Mouse (Mus musculus): ENCODE data around the gene Dnmt1. TPM values are rescaled to one million over a fixed set of nuclear protein-coding genes. Genes with fewer than 3 reads are reported as not detected.

The Dnmt1 gene
- polyA plus RNA-seq, 1 experiment from 2014 or later: 51.5 TPM

DNA sequence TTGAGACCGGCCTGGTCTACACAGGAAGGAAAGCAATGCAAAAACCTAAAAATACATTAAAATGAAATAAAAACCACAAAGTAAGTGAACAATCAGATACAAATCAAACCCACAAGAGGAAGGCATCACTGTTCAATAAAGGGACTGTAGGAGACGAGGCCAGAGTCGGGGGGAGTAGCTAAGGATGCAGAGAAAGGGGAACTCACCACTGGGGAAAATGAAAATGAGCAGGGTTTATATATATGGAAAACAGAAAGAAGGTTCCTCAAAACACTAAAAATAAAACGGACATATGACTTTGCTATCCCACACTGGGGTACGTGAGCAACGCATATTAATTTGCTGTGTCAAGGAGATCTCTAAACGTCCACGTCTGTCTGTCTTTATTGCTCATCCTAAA is 37.4 kb upstream of the Dnmt1 start:
- ATAC-seq (ENCODE audit: low FRiP score, low TSS enrichment): no peak
- Histone ChIP-seq H3K9ac (replicated peaks; ENCODE audit: low read length) (no peak overlapping the region), H3K36me3 (ENCODE audit: control insufficient read depth, insufficient read depth, low read length) (no peaks in the 10 kb centered on the region), H3K27me3 (ENCODE audit: control insufficient read depth, insufficient read depth, low read length) (no peaks in the 10 kb centered on the region), H3K27ac (replicated peaks; ENCODE audit: low read depth, low read length) (no peak overlapping the region), H3K4me3 (replicated peaks; ENCODE audit: low read depth, low read length) (no peak overlapping the region), H3K9me3 (ENCODE audit: control insufficient read depth, low read length) (no peaks in the 10 kb centered on the region), H3K4me1 (ENCODE audit: control insufficient read depth, insufficient read depth, low read length) (no peaks in the 10 kb centered on the region), H3K4me2 (ENCODE audit: low read length) (no peak overlapping the region)
- no peak for DNase-seq
- 89% methylated on average over 8 of the region's 8 CpGs for WGBS

DNA sequence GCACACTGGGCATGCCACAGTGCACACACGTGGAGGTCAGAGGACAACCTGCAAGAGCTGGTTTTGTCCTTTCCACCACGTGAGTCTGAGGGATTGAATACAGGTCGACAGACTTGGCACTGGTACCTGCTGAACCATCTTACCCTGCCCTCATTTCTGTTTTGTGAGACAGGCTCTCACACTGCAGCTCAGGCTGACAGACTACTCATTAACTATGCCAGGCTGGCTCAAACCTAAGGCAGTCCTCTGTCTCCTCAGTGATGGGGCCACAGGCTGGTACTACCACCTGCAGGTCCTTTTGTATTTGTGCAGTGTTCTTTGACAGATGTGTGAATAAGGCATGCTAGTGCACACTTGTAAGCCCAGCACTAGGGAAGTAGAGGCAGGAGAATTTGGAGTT is 35.4 kb upstream of the Dnmt1 start:
- H3K9me3 ChIP-seq (ENCODE audit: control insufficient read depth, low read length): no peaks in the 10 kb centered on the region
- DNase-seq (no peak), ATAC-seq (ENCODE audit: low FRiP score, low TSS enrichment) (no peak)
- H3K27me3 ChIP-seq (ENCODE audit: control insufficient read depth, insufficient read depth, low read length): no peaks in the 10 kb centered on the region
- no peak overlapping the region for H3K9ac ChIP-seq (replicated peaks; ENCODE audit: low read length)
- 69% methylated on average over 3 of the region's 3 CpGs for WGBS
- no peaks in the 10 kb centered on the region for H3K4me1 ChIP-seq (ENCODE audit: control insufficient read depth, insufficient read depth, low read length)
- H3K4me3 ChIP-seq (replicated peaks; ENCODE audit: low read depth, low read length): no peak overlapping the region
- no peaks in the 10 kb centered on the region for H3K36me3 ChIP-seq (ENCODE audit: control insufficient read depth, insufficient read depth, low read length)
- H3K4me2 ChIP-seq (ENCODE audit: low read length): no peak overlapping the region
- no peak overlapping the region for H3K27ac ChIP-seq (replicated peaks; ENCODE audit: low read depth, low read length)

DNA sequence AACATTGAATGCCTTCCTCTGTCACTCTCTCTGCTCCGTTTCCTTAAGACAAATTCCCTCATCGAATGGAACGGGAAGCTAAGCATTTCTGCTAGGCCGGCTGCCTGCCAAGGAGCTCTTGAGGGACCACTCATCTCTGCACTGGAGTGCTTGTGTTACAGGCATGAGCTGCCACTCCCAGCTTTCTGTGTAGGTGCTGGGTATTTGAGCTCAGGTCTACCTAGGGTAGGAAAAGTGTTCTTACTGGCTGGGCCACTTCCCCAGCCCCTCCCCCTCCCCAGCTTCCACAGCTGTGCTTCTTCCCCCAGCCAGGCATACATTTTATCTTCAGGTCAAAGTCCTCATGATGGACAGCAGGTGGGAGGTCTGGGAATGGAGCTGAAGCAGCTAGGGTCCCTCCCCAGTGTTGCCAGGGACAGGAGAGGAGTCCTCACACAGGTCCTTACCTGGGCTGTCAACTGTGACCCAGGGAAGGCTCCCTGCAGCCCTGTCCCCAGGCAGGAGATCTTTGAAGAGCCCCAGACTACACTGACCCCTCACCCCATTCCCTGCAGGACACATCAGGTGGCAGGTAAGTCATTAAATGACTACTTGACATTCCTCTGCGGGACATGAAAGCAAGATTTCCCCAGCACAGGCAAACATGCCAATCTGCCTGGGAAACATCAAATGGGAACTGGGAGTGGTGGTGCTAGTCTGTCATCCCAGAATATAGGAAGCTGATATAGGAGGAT is 33.6 kb upstream of the Dnmt1 start:
- Histone ChIP-seq H3K9ac (replicated peaks; ENCODE audit: low read length) (no peak overlapping the region), H3K36me3 (ENCODE audit: control insufficient read depth, insufficient read depth, low read length) (no peaks in the 10 kb centered on the region), H3K4me1 (ENCODE audit: control insufficient read depth, insufficient read depth, low read length) (no peaks in the 10 kb centered on the region), H3K9me3 (ENCODE audit: control insufficient read depth, low read length) (no peaks in the 10 kb centered on the region), H3K27ac (replicated peaks; ENCODE audit: low read depth, low read length) (no peak overlapping the region), H3K4me2 (ENCODE audit: low read length) (no peak overlapping the region), H3K27me3 (ENCODE audit: control insufficient read depth, insufficient read depth, low read length) (no peaks in the 10 kb centered on the region), H3K4me3 (replicated peaks; ENCODE audit: low read depth, low read length) (no peak overlapping the region)
- DNase-seq (no peak), ATAC-seq (ENCODE audit: low FRiP score, low TSS enrichment) (no peak)
- WGBS: 52% methylated on average over 5 of the region's 5 CpGs

DNA sequence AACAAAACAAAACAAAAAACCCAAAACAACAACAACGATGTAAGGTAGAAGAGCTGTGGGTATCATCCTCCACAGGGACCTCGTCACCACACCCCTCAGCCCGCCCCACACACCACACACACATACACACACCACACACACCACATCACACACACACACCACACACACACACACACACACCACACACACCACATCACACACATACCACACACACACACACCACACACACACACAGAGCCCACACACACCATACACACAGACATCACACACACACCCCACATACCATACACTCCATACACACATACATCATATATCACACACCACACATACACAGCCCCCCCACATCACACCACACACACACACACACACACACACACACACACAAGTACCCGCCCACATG is 31.9 kb upstream of the Dnmt1 start:
- Histone ChIP-seq H3K36me3 (ENCODE audit: control insufficient read depth, insufficient read depth, low read length) (no peaks in the 10 kb centered on the region), H3K9ac (replicated peaks; ENCODE audit: low read length) (no peak overlapping the region), H3K4me3 (replicated peaks; ENCODE audit: low read depth, low read length) (no peak overlapping the region), H3K4me2 (ENCODE audit: low read length) (no peak overlapping the region), H3K27ac (replicated peaks; ENCODE audit: low read depth, low read length) (no peak overlapping the region), H3K9me3 (ENCODE audit: control insufficient read depth, low read length) (no peaks in the 10 kb centered on the region), H3K27me3 (ENCODE audit: control insufficient read depth, insufficient read depth, low read length) (no peaks in the 10 kb centered on the region), H3K4me1 (ENCODE audit: control insufficient read depth, insufficient read depth, low read length) (no peaks in the 10 kb centered on the region)
- no peak for ATAC-seq (ENCODE audit: low FRiP score, low TSS enrichment)
- DNase-seq: no peak
- WGBS: 95% methylated on average over 4 of the region's 4 CpGs

DNA sequence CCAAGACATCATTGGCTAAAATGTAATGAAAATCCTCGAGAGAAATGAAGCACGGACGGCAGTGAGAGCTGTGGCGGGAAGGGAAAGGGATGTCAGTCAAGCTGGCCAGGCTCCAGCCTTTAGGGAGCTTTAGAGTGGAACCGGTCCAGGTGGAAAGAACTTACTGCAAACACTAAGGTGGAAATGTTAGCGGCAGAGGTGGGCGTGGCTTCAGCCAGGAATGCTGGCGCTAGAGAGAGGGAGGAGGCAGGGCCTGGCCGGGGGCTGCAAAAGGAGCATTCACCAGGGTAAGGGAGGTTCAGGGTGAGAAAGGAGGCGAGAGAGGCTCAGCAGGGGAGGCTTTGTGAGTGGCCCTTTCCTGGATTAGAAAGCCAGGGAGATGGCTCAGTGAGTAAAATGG is 31.2 kb upstream of the Dnmt1 start:
- H3K4me3 ChIP-seq (replicated peaks; ENCODE audit: low read depth, low read length): no peak overlapping the region
- DNase-seq (no peak), ATAC-seq (ENCODE audit: low FRiP score, low TSS enrichment) (no peak)
- H3K9ac ChIP-seq (replicated peaks; ENCODE audit: low read length): peak overlapping the region; percentile 34; the same call in 1 of the 2 replicates
- H3K36me3 ChIP-seq (ENCODE audit: control insufficient read depth, insufficient read depth, low read length): no peaks in the 10 kb centered on the region
- H3K4me2 ChIP-seq (ENCODE audit: low read length): no peak overlapping the region
- no peaks in the 10 kb centered on the region for H3K4me1 ChIP-seq (ENCODE audit: control insufficient read depth, insufficient read depth, low read length)
- no peaks in the 10 kb centered on the region for H3K27me3 ChIP-seq (ENCODE audit: control insufficient read depth, insufficient read depth, low read length)
- H3K27ac ChIP-seq (replicated peaks; ENCODE audit: low read depth, low read length): no peak overlapping the region
- H3K9me3 ChIP-seq (ENCODE audit: control insufficient read depth, low read length): no peaks in the 10 kb centered on the region
- WGBS: 4% methylated on average over 10 of the region's 10 CpGs

DNA sequence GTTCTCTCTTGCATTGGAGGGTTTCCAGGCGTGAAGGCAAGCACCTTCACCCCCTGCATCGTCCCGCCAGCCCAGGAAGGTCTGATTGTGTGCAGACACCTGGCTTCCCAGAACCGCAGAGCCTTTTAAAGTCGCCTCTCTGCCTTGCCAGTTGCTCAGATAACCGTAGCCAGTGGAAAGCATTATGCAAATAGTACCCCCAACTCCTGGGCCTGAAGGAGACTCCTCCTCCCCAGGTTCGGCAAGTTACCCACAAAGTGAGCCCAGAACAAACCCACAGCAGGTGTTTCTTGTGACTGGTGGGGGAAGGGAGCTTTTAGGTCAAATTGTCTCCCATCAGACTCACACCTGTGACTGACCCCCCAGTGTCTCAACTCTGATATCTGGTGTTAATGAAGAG is 28.3 kb upstream of the Dnmt1 start:
- no peak overlapping the region for H3K27ac ChIP-seq (replicated peaks; ENCODE audit: low read depth, low read length)
- H3K9me3 ChIP-seq (ENCODE audit: control insufficient read depth, low read length): no peaks in the 10 kb centered on the region
- H3K27me3 ChIP-seq (ENCODE audit: control insufficient read depth, insufficient read depth, low read length): no peaks in the 10 kb centered on the region
- H3K36me3 ChIP-seq (ENCODE audit: control insufficient read depth, insufficient read depth, low read length): no peaks in the 10 kb centered on the region
- H3K4me1 ChIP-seq (ENCODE audit: control insufficient read depth, insufficient read depth, low read length): no peaks in the 10 kb centered on the region
- 28% methylated on average over 7 of the region's 7 CpGs for WGBS
- no peak for DNase-seq
- H3K4me3 ChIP-seq (replicated peaks; ENCODE audit: low read depth, low read length): no peak overlapping the region
- H3K4me2 ChIP-seq (ENCODE audit: low read length): no peak overlapping the region
- ATAC-seq (ENCODE audit: low FRiP score, low TSS enrichment): no peak
- no peak overlapping the region for H3K9ac ChIP-seq (replicated peaks; ENCODE audit: low read length)

DNA sequence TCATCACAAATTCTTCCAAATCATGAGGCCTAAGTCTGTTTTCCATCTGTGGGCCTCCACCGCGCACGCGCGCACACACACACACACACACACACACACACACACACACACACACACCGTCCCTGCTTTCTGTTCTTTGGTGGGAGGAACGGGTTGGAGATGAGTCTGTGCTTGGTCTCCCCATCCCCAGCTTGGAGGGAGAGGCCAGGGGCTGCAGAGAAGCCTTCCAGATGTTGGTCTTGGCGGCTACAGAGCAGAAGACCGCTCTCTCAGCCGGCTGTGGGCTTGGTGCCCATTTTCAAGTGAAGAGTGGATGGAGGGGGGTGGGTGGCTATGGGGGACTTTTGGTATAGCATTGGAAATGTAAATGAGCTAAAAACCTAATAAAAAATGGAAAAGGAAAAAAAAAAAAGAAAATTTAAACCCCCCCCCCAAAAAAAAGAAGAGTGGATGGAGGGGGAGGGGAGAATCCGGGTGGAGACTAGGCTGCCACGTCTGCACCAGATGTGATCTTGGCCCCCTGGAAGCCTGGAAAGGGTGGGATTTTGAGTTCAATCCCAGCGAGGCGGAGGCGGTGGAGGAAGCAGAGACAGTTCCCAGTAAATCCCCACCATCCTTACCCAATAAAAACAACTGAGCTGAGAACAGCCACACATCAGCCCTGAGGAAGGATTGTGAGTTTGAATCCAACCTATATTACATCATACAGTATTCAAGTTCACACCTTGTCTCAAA is 27.4 kb upstream of the Dnmt1 start:
- no peaks in the 10 kb centered on the region for H3K36me3 ChIP-seq (ENCODE audit: control insufficient read depth, insufficient read depth, low read length)
- H3K4me1 ChIP-seq (ENCODE audit: control insufficient read depth, insufficient read depth, low read length): no peaks in the 10 kb centered on the region
- H3K4me2 ChIP-seq (ENCODE audit: low read length): no peak overlapping the region
- no peak for DNase-seq
- H3K27ac ChIP-seq (replicated peaks; ENCODE audit: low read depth, low read length): no peak overlapping the region
- H3K27me3 ChIP-seq (ENCODE audit: control insufficient read depth, insufficient read depth, low read length): no peaks in the 10 kb centered on the region
- H3K9me3 ChIP-seq (ENCODE audit: control insufficient read depth, low read length): no peaks in the 10 kb centered on the region
- H3K4me3 ChIP-seq (replicated peaks; ENCODE audit: low read depth, low read length): no peak overlapping the region
- no peak overlapping the region for H3K9ac ChIP-seq (replicated peaks; ENCODE audit: low read length)
- no peak for ATAC-seq (ENCODE audit: low FRiP score, low TSS enrichment)
- 65% methylated on average over 15 of the region's 15 CpGs for WGBS

DNA sequence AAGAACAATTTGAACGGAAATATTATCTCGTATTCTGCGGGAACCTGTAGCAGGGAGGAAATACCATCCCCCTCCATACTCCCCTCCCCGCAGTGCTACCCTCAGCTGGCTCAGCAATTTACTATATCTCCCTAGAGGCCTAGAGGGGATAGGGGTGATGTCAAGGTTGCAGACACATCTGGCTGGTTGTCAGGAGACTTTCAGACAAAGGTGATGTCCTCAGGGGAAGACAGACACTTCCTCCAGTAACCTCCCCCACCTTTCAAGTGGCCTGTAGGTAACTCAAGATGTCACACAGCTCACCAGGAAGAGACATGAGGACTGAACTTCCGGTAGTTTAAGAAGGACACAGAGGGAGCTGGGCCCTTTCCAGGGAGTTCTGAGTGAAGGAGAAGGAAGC is 23.5 kb upstream of the Dnmt1 start:
- Histone ChIP-seq H3K4me2 (ENCODE audit: low read length) (no peak overlapping the region), H3K4me3 (replicated peaks; ENCODE audit: low read depth, low read length) (no peak overlapping the region), H3K9me3 (ENCODE audit: control insufficient read depth, low read length) (no peaks in the 10 kb centered on the region), H3K27me3 (ENCODE audit: control insufficient read depth, insufficient read depth, low read length) (no peaks in the 10 kb centered on the region), H3K4me1 (ENCODE audit: control insufficient read depth, insufficient read depth, low read length) (no peaks in the 10 kb centered on the region), H3K9ac (replicated peaks; ENCODE audit: low read length) (no peak overlapping the region), H3K27ac (replicated peaks; ENCODE audit: low read depth, low read length) (no peak overlapping the region), H3K36me3 (ENCODE audit: control insufficient read depth, insufficient read depth, low read length) (no peaks in the 10 kb centered on the region)
- ATAC-seq (ENCODE audit: low FRiP score, low TSS enrichment): no peak
- no peak for DNase-seq
- 78% methylated on average over 5 of the region's 5 CpGs for WGBS

DNA sequence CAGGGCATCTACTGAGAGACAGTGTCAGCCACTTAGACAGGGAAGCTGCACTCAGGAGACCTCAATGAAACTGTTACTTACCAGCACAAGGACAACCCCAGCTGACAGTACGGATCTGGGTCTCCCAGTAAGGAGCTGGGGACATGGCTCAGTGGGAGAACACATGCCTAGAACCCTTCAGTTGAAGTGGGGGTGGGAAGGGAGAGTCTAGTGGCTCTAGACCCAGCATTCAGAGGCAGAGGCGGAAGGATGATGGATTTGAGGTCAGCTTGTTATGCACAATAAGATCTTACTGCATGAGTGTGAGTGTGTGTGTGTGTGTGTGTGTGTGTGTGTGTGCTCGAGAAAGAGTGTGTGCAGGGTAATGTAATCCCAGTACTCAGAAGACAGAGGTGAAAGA is 22.5 kb upstream of the Dnmt1 start:
- no peaks in the 10 kb centered on the region for H3K4me1 ChIP-seq (ENCODE audit: control insufficient read depth, insufficient read depth, low read length)
- H3K27me3 ChIP-seq (ENCODE audit: control insufficient read depth, insufficient read depth, low read length): no peaks in the 10 kb centered on the region
- H3K36me3 ChIP-seq (ENCODE audit: control insufficient read depth, insufficient read depth, low read length): no peaks in the 10 kb centered on the region
- no peak for ATAC-seq (ENCODE audit: low FRiP score, low TSS enrichment)
- no peak for DNase-seq
- no peak overlapping the region for H3K27ac ChIP-seq (replicated peaks; ENCODE audit: low read depth, low read length)
- no peaks in the 10 kb centered on the region for H3K9me3 ChIP-seq (ENCODE audit: control insufficient read depth, low read length)
- H3K9ac ChIP-seq (replicated peaks; ENCODE audit: low read length): no peak overlapping the region
- no peak overlapping the region for H3K4me3 ChIP-seq (replicated peaks; ENCODE audit: low read depth, low read length)
- no peak overlapping the region for H3K4me2 ChIP-seq (ENCODE audit: low read length)
- 77% methylated on average over 3 of the region's 3 CpGs for WGBS

Data from midbrain, embryonic 14.5 days (tissue).